Mouse (Mus musculus): ENCODE data around the gene Dntt.

The Dntt gene

DNA sequence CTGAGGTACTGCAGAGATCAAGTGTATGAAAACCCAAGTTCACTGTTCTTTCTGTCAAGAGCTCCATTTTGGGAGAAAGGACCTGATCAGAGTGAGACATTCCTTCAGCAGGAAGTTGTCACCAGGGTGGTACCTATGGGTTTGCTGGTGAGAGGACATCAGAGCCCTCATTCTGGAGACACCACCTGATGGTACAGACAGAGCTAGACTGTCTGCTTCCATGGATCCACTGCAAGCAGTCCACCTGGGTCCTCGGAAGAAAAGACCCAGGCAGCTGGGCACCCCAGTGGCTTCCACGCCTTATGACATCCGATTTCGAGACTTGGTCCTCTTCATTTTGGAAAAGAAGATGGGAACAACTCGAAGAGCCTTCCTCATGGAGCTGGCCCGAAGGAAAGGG is at the start of gene Dntt:
Gene Dntt, plus strand, starts transcription at position 57 of the 400 bp plus-strand sequence.
- no peak for DNase-seq (ENCODE audit: low spot score)

DNA sequence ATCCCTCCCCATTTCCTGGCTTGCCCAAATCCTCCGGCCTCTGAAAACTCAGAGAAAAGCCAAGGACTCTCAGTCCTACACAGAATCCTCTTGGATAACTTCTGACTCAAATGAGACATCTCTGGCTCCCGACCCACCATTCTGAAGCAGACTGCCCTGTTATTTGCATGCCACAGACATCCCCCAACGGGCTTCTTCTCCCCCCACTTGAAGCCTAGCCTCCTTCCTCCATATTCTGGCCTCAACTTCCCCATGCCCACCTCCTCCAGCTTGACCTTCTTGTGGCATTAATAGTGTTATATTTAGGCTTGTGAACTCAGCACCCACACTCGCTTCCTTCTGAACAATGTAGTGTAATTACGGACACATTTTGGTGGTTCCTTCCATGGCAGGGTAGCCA is 48.4 kb upstream of the Dntt start:
- DNase-seq (ENCODE audit: low spot score): no peak

DNA sequence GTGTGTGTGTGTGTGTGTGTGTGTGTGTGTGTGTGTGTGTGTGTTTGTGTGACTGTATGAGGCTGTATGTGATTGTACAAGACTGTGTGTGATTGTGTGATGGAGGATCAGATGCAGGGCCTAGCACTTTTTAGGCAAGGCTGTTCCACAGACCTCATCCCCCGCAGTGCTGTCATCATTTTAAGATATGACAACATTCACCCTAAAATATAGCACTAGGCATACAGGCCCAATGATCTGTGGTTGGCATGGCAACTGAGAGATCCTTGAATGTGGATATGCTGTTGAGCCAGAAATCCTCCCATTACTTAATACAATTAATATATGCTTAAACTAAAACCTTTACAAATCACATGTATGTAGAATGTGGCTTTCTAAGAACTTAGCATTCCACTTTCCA is 44.5 kb upstream of the Dntt start:
- DNase-seq (ENCODE audit: low spot score): no peak

DNA sequence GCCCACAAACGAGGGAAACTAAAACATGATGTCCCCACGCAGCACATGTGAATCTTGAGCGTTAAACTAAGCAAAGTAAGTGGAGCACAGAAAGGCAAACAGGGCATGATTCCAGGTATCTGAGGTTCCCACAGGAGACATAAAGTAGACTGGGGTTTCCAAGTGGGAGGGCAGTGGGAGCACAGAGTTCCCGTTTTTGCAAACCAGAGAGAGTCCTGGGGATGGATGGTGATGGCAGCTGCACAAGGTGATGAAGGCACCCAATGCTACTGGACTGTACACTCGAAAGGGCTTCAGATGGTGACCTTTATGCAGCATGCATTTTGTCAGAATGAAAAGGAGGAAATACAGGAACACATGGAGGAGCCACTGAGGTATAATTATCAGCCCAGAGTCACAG is 40.2 kb upstream of the Dntt start:
- no peak for DNase-seq (ENCODE audit: low spot score)

DNA sequence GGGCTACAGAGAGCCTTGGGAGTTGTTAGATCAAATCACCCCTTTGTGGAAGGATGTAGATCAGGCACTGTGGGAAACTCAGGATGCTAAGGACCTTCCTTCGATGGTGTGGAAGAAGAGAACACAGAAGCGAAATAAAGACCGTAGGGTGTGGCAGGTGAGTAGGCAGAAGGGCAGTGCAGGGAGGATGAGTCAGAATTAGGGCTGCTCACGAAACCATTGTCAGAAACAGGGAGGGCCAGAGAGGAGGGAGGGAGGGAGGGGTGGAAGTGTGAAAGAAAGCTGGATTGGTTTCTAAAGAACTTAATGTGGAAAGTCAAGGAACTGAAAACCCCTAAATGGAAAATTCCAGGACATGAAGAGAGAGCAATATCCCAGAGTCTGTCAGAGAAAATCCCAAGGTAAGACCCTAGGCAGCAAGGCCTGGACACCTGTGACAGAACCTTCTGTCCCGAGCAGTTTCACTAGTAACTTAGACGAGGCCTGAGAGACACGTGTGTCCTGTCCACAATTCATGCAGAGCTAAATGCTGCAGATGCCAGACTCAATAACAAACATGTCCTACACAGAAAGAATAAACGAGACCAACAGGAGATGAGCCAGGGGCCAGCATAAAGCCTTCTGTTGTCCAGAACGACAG is 39.0 kb upstream of the Dntt start:
- DNase-seq (ENCODE audit: low spot score): no peak

DNA sequence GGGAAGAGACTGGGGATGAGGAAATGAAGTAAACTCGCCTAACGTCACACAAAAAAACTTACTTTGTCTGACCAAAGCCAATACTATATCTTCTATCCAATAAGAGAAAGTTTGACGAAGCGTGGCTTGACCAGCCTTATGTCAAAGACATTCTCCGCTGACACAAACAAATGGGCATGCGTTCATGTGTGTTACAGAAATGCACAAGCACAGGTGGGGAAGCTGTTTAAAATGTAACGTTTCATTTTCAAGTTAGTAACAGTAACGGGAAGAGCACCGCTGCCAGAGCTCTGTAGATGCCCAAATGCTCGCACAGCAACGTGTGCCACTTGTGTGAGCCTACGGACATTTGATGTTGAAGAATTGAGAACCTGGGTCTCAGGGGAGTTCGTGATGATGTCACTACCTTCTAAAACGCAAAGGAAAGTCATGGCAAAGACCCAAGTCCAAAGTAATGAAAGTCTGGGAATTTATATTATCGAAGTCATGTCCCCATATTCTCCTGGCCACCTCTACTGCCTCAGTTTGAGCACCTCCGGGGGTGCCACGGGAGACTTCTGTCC is 38.2 kb upstream of the Dntt start:
- DNase-seq (ENCODE audit: low spot score): no peak

DNA sequence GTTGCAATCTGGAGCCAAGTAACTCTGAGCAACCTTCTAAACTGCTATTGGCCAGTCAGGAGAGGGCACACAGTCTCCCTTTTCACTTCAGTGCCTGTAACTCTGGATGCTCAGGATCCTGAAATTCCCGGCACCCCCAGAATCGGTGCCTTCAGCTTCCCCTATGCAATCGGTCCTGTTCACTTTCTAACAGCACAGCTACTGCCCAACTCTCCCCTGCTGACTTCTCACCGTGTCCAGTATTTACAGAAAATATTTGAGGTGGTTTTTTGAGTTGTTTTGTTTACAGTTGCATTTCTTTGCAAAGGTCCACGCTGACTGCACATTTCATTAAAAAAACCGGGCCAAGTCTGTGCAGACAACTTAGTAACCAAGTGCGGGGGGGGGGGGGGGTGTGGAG is 37.4 kb upstream of the Dntt start:
- no peak for DNase-seq (ENCODE audit: low spot score)

DNA sequence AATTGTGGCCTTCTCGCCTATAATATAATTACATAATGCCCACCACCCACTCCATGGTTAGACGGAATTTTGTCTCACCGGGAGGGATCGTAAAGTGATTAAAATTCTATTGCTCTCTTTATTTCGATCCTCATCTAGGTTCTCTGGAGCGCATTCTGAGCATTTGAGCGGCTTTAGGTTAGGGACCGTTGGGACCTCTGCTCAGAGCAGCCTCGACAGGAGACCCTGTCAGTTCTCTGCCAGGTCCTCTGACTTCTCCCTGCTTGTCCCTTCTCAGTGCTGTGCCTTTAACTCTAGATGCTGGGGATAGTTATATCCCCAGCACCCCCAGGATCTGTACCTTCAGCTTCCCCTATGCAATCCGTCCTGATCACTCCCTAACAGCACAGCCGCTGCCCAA is 37.0 kb upstream of the Dntt start:
- DNase-seq (ENCODE audit: low spot score): no peak

DNA sequence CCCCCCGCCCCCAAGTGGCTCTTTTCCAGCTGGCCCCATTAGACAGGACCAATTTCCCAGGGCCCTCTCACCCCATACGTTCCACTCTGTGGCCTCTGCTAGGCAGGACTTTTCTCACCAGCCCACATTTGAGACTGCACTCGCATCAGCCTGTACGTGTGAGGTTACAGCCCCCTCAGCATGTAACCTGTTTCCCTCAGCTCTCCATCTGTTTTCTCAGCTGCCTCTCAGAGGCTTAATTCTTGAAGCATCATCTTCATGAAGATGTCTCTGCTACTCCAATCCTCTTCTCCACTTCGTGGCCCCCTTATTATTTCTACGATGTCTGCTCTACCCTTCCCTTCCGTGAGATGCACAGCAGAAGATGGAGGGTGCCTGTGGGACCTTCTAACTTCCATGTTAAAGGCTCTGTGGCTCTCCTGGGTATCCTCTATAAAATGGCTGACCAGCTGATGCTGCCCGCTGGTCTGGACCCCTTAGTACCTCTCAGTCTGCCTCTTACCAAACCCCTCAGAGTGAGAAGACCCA is 36.5 kb upstream of the Dntt start:
- no peak for DNase-seq (ENCODE audit: low spot score)

DNA sequence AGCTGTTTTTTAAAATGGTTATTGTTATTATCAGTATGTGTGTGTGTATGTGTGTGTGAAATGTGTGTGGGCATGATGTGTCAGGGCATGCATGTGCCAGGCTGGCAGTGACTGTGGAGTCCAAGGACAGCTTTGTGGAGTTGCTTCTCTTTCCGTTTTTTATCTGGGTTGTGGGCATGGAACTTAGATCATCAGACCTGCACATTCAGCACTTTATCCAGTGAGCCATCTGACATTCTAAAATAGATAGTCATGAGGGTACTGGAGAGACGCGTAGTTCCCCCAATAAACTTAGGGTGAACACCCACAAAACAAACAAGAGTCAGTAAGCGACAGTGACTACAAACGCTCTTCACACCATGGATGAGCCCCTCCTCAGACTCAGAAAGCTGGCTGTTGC is 35.7 kb upstream of the Dntt start:
- no peak for DNase-seq (ENCODE audit: low spot score)

DNA sequence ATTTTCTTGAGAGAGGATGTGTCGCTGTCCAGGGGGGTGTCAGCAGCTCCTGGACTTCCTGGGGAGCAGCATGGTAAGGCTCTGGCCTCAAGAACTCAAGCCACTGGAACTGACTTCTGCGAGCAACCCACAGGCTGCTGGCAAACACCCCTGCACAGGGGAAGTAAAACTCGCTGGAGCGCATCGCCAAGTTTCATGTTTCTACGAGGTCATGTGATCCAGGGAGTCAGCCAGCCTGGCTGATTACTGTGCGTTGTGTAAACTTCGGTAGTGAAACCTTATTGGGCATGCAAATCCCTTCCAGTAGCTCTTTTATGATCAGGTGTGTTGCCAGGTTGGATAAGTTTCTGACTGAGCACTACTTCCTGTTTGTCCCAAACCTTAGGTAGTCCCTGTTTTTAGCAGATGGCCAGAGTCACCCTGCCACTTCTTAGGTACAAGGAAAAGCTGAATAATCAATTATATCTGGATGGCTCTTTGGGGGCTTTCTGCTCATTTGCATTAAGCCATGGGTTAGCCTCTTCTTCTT is 35.0 kb upstream of the Dntt start, which contains the start of gene Blnk:
Gene Blnk, minus strand, starts transcription at position 479 of the 529 bp plus-strand sequence.
- DNase-seq (ENCODE audit: low spot score): peak; percentile 21

DNA sequence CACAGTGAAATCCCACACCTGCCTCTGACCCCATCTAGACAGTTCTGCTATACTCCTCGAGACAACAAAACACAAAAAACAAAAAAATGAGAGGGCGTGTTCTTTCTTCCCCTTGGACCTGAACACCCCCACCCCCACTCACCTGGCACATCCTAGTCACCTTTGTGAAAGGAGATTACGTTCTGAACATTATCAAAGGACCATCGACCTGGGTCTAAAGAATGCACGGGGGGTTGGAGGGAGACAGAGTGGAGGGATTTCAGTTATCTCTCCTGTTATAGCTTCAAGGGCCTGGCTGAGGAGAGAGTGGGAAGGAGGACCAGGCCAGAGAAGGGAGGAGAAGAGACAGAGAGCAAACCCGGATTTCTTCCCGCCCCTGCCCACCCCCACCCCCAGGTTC is 34.2 kb upstream of the Dntt start:
- no peak for DNase-seq (ENCODE audit: low spot score)

DNA sequence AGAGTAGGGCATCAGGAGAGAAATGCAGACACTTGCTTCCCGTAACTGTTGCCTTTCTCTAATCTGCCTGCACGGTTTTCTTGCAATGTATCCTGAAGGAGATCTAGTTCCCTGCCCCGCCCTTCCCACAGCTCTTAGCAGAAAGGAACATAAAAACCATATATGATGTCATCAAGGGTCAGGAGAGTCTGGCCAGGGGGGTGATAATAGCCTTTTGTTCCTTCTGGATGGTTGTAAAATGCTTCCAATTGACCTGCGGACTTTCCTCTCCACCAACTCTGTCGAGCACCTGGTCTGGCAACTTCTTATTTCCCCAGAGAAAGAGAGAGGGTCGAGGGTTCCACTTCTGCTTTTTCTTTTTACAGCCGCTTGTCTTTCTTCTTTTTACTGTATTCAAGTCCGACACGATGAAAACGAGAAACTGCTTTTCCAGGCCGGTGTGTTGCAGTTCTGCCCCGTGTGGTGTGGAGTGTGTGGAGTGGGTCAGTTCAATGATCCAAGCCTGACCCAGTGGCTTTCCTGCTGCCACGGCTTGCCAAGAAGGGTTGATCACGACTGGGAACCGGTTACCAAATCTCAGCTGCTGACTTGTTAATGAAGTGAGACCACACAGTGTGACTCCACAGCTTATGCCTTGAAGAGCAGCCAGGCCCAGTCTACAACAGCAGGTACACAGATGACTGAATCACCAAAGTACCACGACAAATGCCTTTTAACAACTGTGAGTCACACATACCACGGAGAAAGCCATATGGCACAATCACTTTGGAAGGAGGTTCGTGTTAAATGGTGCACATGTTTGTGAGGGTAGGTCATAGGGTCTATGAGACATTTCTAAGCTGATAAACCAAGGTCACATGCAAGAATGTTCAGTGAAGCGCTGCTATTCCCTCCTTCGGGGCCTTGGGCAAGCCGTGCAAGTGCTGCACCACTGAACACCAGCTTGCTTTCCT is 33.4 kb upstream of the Dntt start:
- DNase-seq (ENCODE audit: low spot score): no peak

DNA sequence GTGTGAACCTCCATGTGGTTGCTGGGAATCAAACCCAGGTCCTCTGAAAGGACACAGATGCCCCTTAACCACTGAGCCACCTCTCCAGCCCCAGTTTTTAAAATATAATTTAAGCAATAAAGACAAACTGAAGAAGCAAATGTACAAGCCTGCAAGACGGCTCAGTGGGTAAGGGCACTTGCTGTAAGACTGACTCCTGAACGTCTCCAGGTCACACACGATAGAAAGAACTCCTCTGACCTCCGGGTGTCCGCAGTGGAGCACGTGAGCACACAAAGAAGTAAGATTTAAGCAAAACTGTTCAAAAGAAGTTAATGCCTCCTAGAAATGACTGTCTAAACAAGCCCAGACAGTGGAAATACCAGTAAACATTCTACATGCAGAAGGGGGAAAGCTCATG is 32.4 kb upstream of the Dntt start:
- DNase-seq (ENCODE audit: low spot score): no peak

DNA sequence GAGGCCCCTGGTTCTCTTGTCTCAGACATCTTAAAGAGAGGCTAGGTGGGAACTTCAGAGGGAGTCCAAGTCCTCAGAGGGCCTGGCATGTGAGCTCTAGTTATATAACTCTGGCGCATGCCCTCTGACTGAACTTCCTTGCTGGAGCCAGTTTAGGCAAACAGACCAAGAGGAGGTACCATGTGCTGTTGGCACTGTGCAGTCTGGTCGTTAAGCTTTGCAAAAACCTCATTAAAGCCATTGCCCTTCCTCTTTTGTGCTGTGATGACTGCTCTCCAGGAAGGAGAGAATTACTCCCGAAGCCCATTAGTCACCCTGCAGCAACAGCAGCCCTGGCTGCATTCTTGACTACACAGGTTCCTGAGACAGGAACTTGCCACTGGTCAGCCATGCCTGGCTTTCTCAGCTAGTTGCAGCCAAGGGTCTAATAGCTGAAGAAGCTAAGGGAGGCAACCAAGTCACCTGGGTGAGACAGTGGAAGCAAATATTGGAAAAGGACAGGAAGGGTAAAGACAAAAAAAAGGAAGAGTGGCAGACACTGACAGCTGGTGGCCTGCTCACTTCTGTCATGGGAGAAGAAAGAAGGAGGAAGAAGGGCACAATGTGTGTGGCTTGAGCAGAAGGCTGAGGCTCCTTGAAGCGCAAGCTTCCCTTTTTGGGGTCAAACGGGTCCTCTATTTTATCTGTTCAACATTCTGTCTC is 30.5 kb upstream of the Dntt start:
- no peak for DNase-seq (ENCODE audit: low spot score)

DNA sequence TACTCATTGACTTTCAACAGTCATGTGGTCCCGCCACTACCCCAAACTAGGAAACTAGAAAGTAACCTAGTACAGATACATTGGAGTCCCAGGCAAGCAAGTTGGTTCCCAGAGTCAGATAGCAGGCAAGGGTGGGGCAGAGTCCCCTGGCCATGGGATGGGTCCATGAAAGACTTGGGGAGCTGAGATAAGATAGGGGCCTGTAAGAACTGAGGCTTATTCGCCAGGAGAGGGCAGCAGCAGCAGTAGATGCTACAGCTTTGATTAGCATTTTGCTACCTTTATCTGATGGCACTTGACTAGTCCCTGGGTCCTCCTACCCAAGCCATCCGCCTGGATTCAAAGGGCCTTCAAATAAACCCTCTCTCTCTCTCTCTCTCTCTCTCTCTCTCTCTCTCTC is 29.5 kb upstream of the Dntt start:
- DNase-seq (ENCODE audit: low spot score): no peak

DNA sequence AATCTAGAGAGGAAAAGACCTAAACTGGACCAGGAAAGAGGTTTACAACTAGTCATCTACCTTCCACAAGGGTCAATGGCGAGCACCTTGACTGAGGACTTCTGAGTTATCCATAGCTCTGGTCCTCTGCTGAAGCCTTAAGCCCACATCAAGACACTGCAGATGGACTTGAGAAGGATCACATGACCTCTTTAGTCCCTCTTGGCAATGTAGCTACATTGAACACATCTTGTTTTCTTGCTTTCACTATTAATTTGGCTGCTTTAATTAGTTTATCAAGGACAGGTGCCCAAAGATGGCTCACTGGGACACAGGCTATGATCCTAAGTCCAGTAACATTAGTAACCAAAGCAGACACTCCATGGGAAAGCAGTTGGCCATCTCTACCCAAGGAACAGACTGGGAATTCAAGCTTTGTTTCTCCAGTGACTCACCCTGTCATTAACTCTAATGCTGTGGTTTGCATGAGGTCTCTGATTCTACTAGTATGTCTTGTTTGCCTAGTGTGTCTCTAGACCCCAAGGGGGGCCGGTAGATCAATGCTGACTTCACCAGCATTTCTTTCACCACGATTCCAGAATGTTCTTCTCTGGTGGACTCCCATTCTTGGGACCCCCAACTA is 25.3 kb upstream of the Dntt start:
- no peak for DNase-seq (ENCODE audit: low spot score)

DNA sequence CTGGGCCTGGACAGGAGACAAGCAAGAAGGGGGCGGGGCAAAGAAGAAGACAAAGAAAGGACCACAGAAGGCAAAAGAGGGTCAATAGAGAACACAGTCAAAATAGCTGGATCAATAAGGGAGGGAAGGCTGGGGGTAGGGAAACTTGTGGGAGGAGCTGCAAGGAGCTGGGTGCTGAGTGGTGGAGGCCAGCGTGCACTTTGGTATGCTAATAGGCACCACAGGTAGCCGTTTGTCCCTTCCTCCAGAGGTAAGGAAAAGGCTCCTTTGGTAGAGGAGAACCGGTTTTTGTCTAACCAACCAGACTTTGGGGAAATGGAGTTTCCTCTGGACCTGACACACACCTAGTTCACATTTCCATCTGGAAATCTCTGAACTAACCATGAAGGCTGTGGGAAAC is 22.5 kb upstream of the Dntt start:
- DNase-seq (ENCODE audit: low spot score): no peak

DNA sequence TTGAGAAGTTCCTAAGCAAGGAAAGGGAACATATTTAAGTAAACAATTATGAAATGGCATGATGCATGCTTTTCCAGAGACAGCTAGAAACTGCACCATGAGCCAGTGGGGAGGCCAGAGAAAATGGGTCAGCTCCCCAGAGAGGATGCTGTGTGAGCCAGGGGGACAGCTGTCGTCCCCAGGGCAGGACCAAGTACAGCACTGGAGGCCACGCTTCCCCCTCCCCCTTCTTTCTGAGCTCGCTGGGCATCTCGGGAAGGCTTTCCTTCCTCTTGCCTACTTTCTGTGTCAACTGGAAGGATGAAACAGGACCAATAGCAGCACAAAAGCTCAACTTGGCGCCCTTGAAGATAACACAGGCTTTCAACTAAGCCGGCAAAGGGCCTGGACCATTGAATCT is 21.7 kb upstream of the Dntt start:
- DNase-seq (ENCODE audit: low spot score): no peak

DNA sequence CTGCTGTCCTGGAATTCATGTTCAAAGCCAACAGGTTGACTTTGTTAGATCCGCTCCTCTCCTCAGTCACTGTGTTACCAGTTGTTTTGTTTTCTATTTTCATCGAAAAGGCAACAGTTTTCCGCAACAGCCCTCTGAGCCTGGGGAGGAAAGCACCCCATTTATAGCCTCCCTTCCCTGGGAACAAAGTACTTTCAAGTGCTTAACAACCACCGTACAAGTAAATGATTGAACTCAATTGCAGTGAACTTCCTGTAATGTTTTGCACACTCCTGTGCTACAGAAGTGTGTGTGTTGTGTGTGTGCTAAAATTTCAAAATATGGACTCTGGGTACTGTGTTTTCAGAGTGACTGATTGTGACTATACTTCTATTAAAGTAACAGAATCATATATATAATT is 21.3 kb upstream of the Dntt start:
- no peak for DNase-seq (ENCODE audit: low spot score)

DNA sequence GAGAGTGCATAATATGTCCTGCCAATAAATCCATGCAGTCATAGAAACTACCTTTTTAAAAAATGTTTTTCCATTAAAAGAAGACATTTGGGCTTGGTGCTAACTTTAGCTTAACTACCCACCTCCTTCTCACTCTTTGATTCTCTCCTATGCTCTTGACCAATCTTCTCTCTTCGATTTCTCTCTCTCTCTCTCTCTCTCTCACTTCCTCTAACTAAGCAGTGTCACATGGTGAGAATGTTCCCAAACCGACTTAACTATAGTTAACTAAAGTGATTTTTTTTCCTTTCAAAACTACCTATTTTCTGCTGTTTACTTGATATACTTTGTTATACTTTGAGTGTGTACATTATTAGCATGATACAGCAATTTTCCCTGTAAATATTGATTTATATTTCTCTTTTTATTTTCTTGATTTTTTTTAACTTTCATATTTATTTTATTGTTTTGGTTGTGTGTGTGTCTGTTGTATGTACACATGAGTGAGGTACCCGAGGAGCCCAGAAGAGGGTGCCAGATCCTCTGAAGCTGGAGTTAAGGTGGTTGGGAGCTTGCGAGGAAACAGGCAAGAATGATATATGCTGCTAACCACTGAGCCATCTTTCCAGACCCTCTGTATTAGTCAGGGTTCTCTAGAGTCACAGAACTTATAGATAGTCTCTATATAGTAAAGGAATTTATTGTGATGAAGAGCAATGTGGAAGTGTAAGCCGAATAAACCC is 20.2 kb upstream of the Dntt start:
- DNase-seq (ENCODE audit: low spot score): no peak

Measured in testis, postnatal 14 days (tissue).